Mouse (Mus musculus) heart, embryonic 16.5 days (tissue): ENCODE results near the gene Pank3. TPM values are rescaled to one million over a fixed set of nuclear protein-coding genes. Genes with fewer than 3 reads are reported as not detected.

Experiments used
- microRNA counts: library from miRNA; unstranded; fragments of <30 nt; microRNA quantifications from one replicate; lab custom pipeline; 2016
- microRNA-seq: library from miRNA; unstranded; fragments of <30 nt; microRNA quantifications from one replicate; pipeline ENCODE4, GENCODE M21; 2017
- polyA plus RNA-seq: library from polyadenylated mRNA; unstranded; fragments of >200 nt; fragmentation: Nextera tagmentation; extraction: Ambion mirVana; gene quantifications from 2 replicates; pipeline ENCODE4 v1.2.1, GENCODE M21; 2015

The Pank3 gene
- polyA plus RNA-seq, 1 experiment from 2014 or later = 8.3 TPM

MicroRNAs within 50 kb of the gene (microRNA counts, 519-probe panel; counts per million panel counts)
- 3,639 counts per million, percentile 90 among the panel's probes with 10 or more counts for microRNA mmu-miR-103 (lab: Ali Mortazavi, UCI)

Small RNAs within 50 kb of the gene (microRNA-seq; reads per million reads assigned to microRNA genes)
- 1.8 reads per million for gene Mir103-1

Other genes starting within 250 kb of the Pank3 start
- gene Fbll1, start 29.4 kb downstream of the Pank3 start, polyA plus RNA-seq = not detected in 2 replicates
- gene Rars, start 65.0 kb downstream of the Pank3 start, polyA plus RNA-seq = 59.1 and 64.5 TPM in 2 replicates
- gene Wwc1, start 211.0 kb downstream of the Pank3 start, polyA plus RNA-seq = 0.77 and 3.0 TPM in 2 replicates